Mouse (Mus musculus): ENCODE data around the gene Myo3a. TPM values are rescaled to one million over a fixed set of nuclear protein-coding genes. Genes with fewer than 3 reads are reported as not detected.

Gene Myo3a
- polyA plus RNA-seq, 1 experiment from 2014 or later: not detected

DNA sequence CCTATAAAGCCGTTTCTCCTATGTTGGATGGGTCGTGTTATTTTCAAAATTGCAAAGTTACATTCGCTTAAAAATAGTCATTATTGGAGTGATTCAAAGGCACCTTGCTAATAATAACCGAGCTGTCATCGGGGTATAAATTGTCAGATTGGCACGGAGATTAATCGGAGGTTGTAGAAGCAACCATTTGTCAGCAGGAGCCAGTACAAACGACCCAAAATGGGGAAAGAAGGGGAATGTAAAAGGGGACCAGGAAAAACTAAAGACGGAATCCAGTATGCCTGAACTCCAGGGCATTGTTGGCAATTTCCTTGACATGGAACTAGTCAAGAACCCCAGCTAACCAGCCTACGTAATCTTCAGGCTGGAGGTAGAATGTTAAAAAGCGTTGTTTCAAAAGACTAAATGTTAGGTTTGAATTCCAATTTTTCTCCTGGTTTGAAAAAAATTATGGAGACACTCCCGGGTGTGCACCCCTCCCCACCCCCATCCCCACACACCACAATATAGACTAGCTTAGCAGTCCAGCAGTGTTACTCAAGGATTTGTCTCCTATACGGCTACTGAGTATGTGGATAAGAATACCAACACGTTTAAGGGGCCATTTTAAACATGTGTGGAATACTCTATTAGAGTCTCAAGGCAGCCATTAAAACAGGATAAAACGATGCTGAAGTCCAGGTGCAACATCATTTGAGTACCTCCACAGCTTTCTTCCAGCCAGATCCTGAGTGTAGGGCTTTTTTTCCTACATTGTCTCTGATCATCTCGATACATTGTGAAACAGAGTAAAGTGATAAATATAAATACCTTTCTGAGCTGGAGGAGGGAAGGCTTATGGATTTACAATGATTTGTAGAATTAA, 398.0 kb downstream of the Myo3a start:
- no peak for ATAC-seq (ENCODE audit: low read depth)
- H3K27me3 ChIP-seq (ENCODE audit: control insufficient read depth, insufficient read depth, low read depth, low read length): peaks cover 63% of the 10 kb centered on the region
- no peaks in the 10 kb centered on the region for H3K9me3 ChIP-seq (ENCODE audit: control insufficient read depth, low read length)
- H3K27ac ChIP-seq (ENCODE audit: low read length): no peak overlapping the region
- H3K36me3 ChIP-seq (ENCODE audit: control insufficient read depth, insufficient read depth, low read length): no peaks in the 10 kb centered on the region
- peaks cover 4% of the 10 kb centered on the region; the same call in 1 of the 2 replicates for H3K4me1 ChIP-seq (replicated peaks; ENCODE audit: control insufficient read depth, insufficient read depth, low read length)
- H3K4me3 ChIP-seq (ENCODE audit: low read length): no peak overlapping the region
- WGBS: 12% methylated on average over 16 of the region's 16 CpGs
- no peak overlapping the region for H3K9ac ChIP-seq (ENCODE audit: low read length)
- H3K4me2 ChIP-seq (ENCODE audit: low read depth, low read length): no peak overlapping the region

DNA sequence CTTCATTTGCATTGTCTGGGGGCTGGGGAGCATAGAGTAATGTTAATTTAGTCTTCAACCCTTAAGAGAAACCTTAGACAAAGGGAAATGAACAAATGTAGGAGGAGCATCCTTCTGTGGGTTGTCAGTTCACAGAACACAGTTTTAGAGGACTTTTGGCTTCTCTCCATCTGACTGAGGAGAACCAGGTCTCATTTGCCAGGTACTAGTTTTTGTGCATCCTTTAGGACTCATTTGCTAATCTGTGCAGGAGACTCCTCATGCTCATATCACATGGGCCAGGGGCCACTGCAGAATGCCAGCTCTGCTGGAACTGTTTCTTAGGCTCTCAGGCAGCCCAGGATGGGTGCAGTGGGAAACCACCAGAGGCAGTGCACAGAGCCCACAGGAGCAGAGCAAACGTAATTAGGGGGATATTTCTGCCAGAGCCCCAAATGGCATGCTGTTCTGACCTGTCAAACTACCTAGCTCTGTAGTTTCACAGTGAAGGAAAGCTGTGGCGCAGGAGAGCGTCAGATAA, 399.9 kb downstream of the Myo3a start:
- WGBS: 33% methylated on average over 3 of the region's 3 CpGs
- H3K27me3 ChIP-seq (ENCODE audit: control insufficient read depth, insufficient read depth, low read depth, low read length): peaks cover 45% of the 10 kb centered on the region

DNA sequence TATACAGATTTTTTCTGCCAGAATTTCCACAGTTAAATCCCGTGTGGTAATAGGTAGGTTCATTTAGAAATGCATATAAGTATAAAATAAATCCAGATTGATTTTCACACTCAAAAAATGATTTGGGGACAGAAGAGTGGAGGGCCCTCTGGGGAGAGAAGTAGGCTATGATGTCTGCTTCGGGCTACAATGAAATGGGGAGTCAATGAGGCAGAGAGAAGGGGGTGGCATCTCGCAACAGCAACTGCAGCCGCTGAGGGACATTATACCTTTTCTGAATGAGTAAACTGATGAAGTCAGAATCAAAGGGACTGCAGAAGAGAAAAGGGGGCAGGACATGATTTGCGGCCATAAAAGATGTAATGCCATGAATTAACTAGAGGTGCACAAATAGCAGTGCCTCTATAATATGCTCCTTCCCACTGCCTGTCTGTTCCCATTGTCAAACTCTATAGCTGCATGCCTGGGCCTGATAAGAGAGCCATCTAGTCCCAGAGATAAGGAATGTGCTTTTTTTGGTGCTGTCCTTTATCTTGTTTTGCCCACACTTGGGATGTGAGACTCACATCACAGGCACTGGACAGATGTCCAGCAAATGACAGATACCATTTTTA, 400.6 kb downstream of the Myo3a start:
- no peaks in the 10 kb centered on the region for H3K4me1 ChIP-seq (replicated peaks; ENCODE audit: control insufficient read depth, insufficient read depth, low read length)
- ATAC-seq (ENCODE audit: low read depth): no peak
- no peak overlapping the region for H3K27ac ChIP-seq (ENCODE audit: low read length)
- H3K36me3 ChIP-seq (ENCODE audit: control insufficient read depth, insufficient read depth, low read length): no peaks in the 10 kb centered on the region
- no peaks in the 10 kb centered on the region for H3K9me3 ChIP-seq (ENCODE audit: control insufficient read depth, low read length)
- H3K9ac ChIP-seq (ENCODE audit: low read length): no peak overlapping the region
- H3K4me3 ChIP-seq (ENCODE audit: low read length): no peak overlapping the region
- no peak overlapping the region for H3K4me2 ChIP-seq (ENCODE audit: low read depth, low read length)
- H3K27me3 ChIP-seq (ENCODE audit: control insufficient read depth, insufficient read depth, low read depth, low read length): peaks cover 37% of the 10 kb centered on the region
- WGBS: 31% methylated on average over 5 of the region's 5 CpGs

More for the DNA sequence above, 399.9 kb downstream of the Myo3a start:
- H3K36me3 ChIP-seq (ENCODE audit: control insufficient read depth, insufficient read depth, low read length): no peaks in the 10 kb centered on the region
- ATAC-seq (ENCODE audit: low read depth): no peak
- H3K4me2 ChIP-seq (ENCODE audit: low read depth, low read length): no peak overlapping the region
- H3K9me3 ChIP-seq (ENCODE audit: control insufficient read depth, low read length): no peaks in the 10 kb centered on the region
- H3K4me1 ChIP-seq (replicated peaks; ENCODE audit: control insufficient read depth, insufficient read depth, low read length): peaks cover 4% of the 10 kb centered on the region; the same call in 1 of the 2 replicates
- H3K27ac ChIP-seq (ENCODE audit: low read length): no peak overlapping the region
- no peak overlapping the region for H3K9ac ChIP-seq (ENCODE audit: low read length)
- no peak overlapping the region for H3K4me3 ChIP-seq (ENCODE audit: low read length)

DNA sequence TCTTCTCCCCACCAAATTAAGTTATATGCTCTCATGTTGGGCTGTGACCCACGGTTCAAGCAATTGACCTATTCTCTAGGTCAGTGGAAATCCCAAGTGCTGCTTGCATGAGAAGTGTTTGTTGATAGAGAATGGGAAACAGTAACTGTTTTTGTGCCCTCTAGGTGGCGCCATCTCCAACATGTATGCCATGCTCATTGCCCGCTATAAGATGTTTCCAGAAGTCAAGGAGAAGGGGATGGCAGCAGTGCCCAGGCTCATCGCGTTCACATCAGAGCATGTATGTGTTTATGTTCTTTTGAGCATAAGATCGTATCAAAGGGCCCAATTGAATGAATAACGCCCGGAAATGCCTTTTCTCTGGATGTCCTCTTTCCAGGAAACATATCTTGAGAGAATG, 407.5 kb downstream of the Myo3a start:
- H3K36me3 ChIP-seq (ENCODE audit: control insufficient read depth, insufficient read depth, low read length): no peaks in the 10 kb centered on the region
- WGBS: 31% methylated on average over 8 of the region's 8 CpGs
- H3K4me2 ChIP-seq (ENCODE audit: low read depth, low read length): no peak overlapping the region
- H3K4me1 ChIP-seq (replicated peaks; ENCODE audit: control insufficient read depth, insufficient read depth, low read length): no peaks in the 10 kb centered on the region
- no peaks in the 10 kb centered on the region; the same call in 1 of the 2 replicates for H3K27me3 ChIP-seq (ENCODE audit: control insufficient read depth, insufficient read depth, low read depth, low read length)
- H3K9me3 ChIP-seq (ENCODE audit: control insufficient read depth, low read length): no peaks in the 10 kb centered on the region
- no peak overlapping the region for H3K9ac ChIP-seq (ENCODE audit: low read length)
- no peak overlapping the region for H3K4me3 ChIP-seq (ENCODE audit: low read length)
- H3K27ac ChIP-seq (ENCODE audit: low read length): no peak overlapping the region
- no peak for ATAC-seq (ENCODE audit: low read depth)

DNA sequence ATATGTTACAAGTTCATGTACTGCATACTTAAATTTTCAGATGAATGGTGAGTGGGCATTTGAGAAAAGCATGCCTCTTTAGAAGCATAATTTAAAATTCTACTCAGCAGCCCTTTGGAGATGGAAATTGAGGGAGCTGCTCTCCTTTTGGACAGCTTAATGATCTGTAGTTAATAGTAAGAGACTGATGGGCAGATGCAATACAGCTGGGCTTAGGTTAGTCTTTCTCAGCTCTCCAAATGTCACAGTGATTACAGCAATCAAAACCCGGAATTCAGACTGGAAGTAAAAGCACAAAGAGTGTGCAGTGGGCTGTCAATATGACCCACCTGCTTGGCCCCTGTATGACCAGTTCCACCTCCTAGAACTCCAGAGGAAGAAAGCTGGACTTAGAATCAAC, 418.8 kb downstream of the Myo3a start:
- no peak overlapping the region for H3K4me2 ChIP-seq (ENCODE audit: low read depth, low read length)
- no peak for ATAC-seq (ENCODE audit: low read depth)
- H3K4me1 ChIP-seq (replicated peaks; ENCODE audit: control insufficient read depth, insufficient read depth, low read length): no peaks in the 10 kb centered on the region
- H3K27ac ChIP-seq (ENCODE audit: low read length): no peak overlapping the region
- 50% methylated on average over 1 of the region's 1 CpGs for WGBS
- no peak overlapping the region for H3K4me3 ChIP-seq (ENCODE audit: low read length)
- H3K36me3 ChIP-seq (ENCODE audit: control insufficient read depth, insufficient read depth, low read length): no peaks in the 10 kb centered on the region
- H3K9ac ChIP-seq (ENCODE audit: low read length): no peak overlapping the region
- no peaks in the 10 kb centered on the region for H3K9me3 ChIP-seq (ENCODE audit: control insufficient read depth, low read length)
- no peaks in the 10 kb centered on the region for H3K27me3 ChIP-seq (ENCODE audit: control insufficient read depth, insufficient read depth, low read depth, low read length)

DNA sequence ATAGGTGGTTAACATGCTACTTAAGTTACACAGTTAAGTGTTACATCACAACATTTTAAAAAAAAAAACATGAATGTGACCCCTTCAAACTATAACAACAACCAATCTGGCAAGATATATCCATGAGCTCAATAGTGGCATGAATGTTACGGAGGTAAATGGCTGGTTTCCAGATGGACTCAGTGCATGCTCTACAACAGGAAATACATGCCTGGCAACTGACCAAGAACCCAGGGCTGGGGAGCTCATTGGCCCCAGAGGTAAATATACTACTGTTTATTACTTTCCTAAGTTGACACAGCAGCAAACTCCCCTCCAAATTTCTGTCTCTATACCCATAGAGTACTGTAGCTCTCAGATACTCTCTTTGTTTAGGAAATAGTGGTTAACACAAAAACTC, 421.1 kb downstream of the Myo3a start:
- Histone ChIP-seq H3K4me2 (ENCODE audit: low read depth, low read length) (no peak overlapping the region), H3K27ac (ENCODE audit: low read length) (no peak overlapping the region), H3K9ac (ENCODE audit: low read length) (no peak overlapping the region), H3K27me3 (ENCODE audit: control insufficient read depth, insufficient read depth, low read depth, low read length) (no peaks in the 10 kb centered on the region), H3K4me3 (ENCODE audit: low read length) (no peak overlapping the region), H3K4me1 (replicated peaks; ENCODE audit: control insufficient read depth, insufficient read depth, low read length) (no peaks in the 10 kb centered on the region), H3K9me3 (ENCODE audit: control insufficient read depth, low read length) (no peaks in the 10 kb centered on the region), H3K36me3 (ENCODE audit: control insufficient read depth, insufficient read depth, low read length) (no peaks in the 10 kb centered on the region)
- ATAC-seq (ENCODE audit: low read depth): no peak
- WGBS: 53% methylated on average over 1 of the region's 1 CpGs

DNA sequence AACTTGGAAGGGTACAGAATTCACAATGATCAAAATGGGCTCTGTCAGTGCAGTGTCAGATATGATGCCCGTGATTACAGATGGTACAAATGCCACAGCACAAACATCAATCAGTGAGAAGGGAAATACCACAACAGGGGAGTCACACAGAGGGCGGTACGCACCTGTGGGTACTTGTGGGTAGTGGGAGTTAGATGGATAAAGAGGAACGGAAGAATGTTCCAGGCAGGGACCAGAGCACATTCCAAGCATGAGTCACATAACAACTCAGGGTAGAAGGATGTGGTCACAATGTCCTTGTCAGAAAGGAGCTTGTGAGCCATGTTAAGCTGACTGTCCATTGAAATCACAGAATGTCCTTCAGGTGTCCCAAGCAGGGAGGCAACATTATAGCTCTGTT, 424.5 kb downstream of the Myo3a start:
- Histone ChIP-seq H3K27ac (ENCODE audit: low read length) (no peak overlapping the region), H3K4me2 (ENCODE audit: low read depth, low read length) (no peak overlapping the region), H3K9me3 (ENCODE audit: control insufficient read depth, low read length) (no peaks in the 10 kb centered on the region), H3K9ac (ENCODE audit: low read length) (no peak overlapping the region), H3K36me3 (ENCODE audit: control insufficient read depth, insufficient read depth, low read length) (no peaks in the 10 kb centered on the region), H3K4me3 (ENCODE audit: low read length) (no peak overlapping the region), H3K27me3 (ENCODE audit: control insufficient read depth, insufficient read depth, low read depth, low read length) (no peaks in the 10 kb centered on the region), H3K4me1 (replicated peaks; ENCODE audit: control insufficient read depth, insufficient read depth, low read length) (no peaks in the 10 kb centered on the region)
- 68% methylated on average over 4 of the region's 4 CpGs for WGBS
- no peak for ATAC-seq (ENCODE audit: low read depth)

DNA sequence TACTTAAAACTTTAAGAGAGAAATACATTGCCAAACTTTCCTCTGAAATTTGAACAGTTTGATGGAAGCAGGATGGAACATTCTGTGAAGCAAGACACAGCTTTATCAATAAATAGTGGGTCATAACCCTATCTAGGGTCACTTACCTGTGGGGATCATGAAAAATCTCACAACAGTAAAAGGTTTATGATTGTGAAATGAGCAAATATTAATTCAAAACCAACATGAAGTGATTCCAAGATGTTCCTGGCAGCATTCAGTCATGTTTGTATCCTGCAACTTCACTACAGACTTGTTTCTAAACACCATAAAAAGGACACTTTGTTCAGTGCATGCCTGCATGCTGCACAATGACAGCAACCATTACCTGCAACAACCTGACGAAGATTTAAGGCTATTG, 436.4 kb downstream of the Myo3a start:
- no peaks in the 10 kb centered on the region for H3K36me3 ChIP-seq (ENCODE audit: control insufficient read depth, insufficient read depth, low read length)
- no peak overlapping the region for H3K4me2 ChIP-seq (ENCODE audit: low read depth, low read length)
- 40% methylated on average over 1 of the region's 1 CpGs for WGBS
- H3K27me3 ChIP-seq (ENCODE audit: control insufficient read depth, insufficient read depth, low read depth, low read length): no peaks in the 10 kb centered on the region
- no peak for ATAC-seq (ENCODE audit: low read depth)
- H3K4me1 ChIP-seq (replicated peaks; ENCODE audit: control insufficient read depth, insufficient read depth, low read length): no peaks in the 10 kb centered on the region
- H3K9ac ChIP-seq (ENCODE audit: low read length): no peak overlapping the region
- H3K27ac ChIP-seq (ENCODE audit: low read length): no peak overlapping the region
- H3K4me3 ChIP-seq (ENCODE audit: low read length): no peak overlapping the region
- no peaks in the 10 kb centered on the region for H3K9me3 ChIP-seq (ENCODE audit: control insufficient read depth, low read length)

All from lung, embryonic 16.5 days (tissue).